Mouse (Mus musculus) spleen, adult 2 months (tissue): Measurements from ENCODE around the gene Eng.

ENCODE experiments used
- CTCF ChIP-seq: fragments of 200-500 bp; IDR thresholded peaks from 2 replicates; pipeline ENCODE4 v1.5.1; 2011; ENCODE audit warnings: mild to moderate bottlenecking, inconsistent platforms; ENCODE audit not compliant: insufficient read depth, insufficient read length, insufficient replicate concordance; ENCODE audit errors: extremely low read depth
- POLR2A ChIP-seq: fragments of 200-500 bp; IDR thresholded peaks from 2 replicates; pipeline ENCODE4 v1.6.1; 2011; ENCODE audit warnings: low read depth, low read length, inconsistent platforms

GRCm38 (mm10) chr2:32610610-32611229 lies 35.7 kb upstream of the Eng start:
- TF ChIP-seq POLR2A (no peak), CTCF (no peak)
